Mouse (Mus musculus) kidney, postnatal 36 days (tissue): ENCODE data around the gene Rae1.

ENCODE experiments used
- DNase-seq, 2 experiments: peaks; one replicate each; pipeline ENCODE4 v3.0.0; 2021 to 2022; ENCODE audit warnings: mixed read lengths in 2 of 2

The Rae1 gene

GRCm38 (mm10) chr2:173050604-173051382 lies 50.9 kb downstream of the Rae1 start:
- no peak for DNase-seq

GRCm38 (mm10) chr2:173052881-173053280 lies 53.0 kb downstream of the Rae1 start:
- DNase-seq: no peak

GRCm38 (mm10) chr2:173053846-173054245 lies 53.9 kb downstream of the Rae1 start:
- no peak for DNase-seq

GRCm38 (mm10) chr2:173056303-173056881 lies 56.5 kb downstream of the Rae1 start:
- DNase-seq: no peak

GRCm38 (mm10) chr2:173056882-173057315 lies 57.0 kb downstream of the Rae1 start:
- no peak for DNase-seq

- no peak for DNase-seq
Measured at GRCm38 (mm10) chr2:173057623-173058022, 57.7 kb downstream of the Rae1 start.

GRCm38 (mm10) chr2:173058263-173058662 lies 58.3 kb downstream of the Rae1 start:
- no peak for DNase-seq

- no peak for DNase-seq
Measured at GRCm38 (mm10) chr2:173060450-173060849, 60.5 kb downstream of the Rae1 start.

- DNase-seq: peak in 1 of 2 experiments; percentile 19
Measured at GRCm38 (mm10) chr2:173061443-173062351, 61.8 kb downstream of the Rae1 start.

- no peak for DNase-seq
Measured at GRCm38 (mm10) chr2:173063219-173063618, 63.3 kb downstream of the Rae1 start.

GRCm38 (mm10) chr2:173064864-173065263 lies 64.9 kb downstream of the Rae1 start:
- no peak for DNase-seq
